Mouse (Mus musculus) right cerebral cortex, adult 2 months (tissue): ENCODE results near the gene Ccdc171.
"Not testable (repeated sequence)": the region's sequence is repeated elsewhere in the genome, so short reads cannot be mapped to it uniquely, and the experiment has no call there.

Experiments
- DNase-seq, 2 experiments: peaks; one replicate each; pipeline ENCODE4 v3.0.0; 2021 to 2022; ENCODE audit warnings: low spot score in 2 of 2

Gene Ccdc171

GRCm38 (mm10) chr4:83525690-83526055 lies 328 bp downstream of the Ccdc171 start:
- DNase-seq: peak in 1 of 2 experiments; percentile 47

GRCm38 (mm10) chr4:83526270-83526987 lies 1.1 kb downstream of the Ccdc171 start:
- DNase-seq: no peak

- no peak for DNase-seq
These were observed 1.6 kb downstream of the Ccdc171 start for GRCm38 (mm10) chr4:83526988-83527334.

- no peak for DNase-seq
These were observed 2.6 kb downstream of the Ccdc171 start for GRCm38 (mm10) chr4:83527921-83528320.

- not testable (repeated sequence) for DNase-seq
These were observed 4.7 kb downstream of the Ccdc171 start for GRCm38 (mm10) chr4:83530060-83530459.

GRCm38 (mm10) chr4:83533168-83533911 lies 8.0 kb downstream of the Ccdc171 start:
- DNase-seq: no peak

GRCm38 (mm10) chr4:83534024-83534423 lies 8.7 kb downstream of the Ccdc171 start:
- no peak for DNase-seq

- peak; percentile 51 to 57 for DNase-seq
These were observed 24.2 kb downstream of the Ccdc171 start for GRCm38 (mm10) chr4:83549501-83549900.

- DNase-seq: no peak
These were observed 42.1 kb downstream of the Ccdc171 start for GRCm38 (mm10) chr4:83567190-83568113.

GRCm38 (mm10) chr4:83568145-83568544 lies 42.8 kb downstream of the Ccdc171 start:
- not testable (repeated sequence) for DNase-seq

- DNase-seq: no peak
These were observed 45.2 kb downstream of the Ccdc171 start for GRCm38 (mm10) chr4:83570569-83570968.

GRCm38 (mm10) chr4:83571033-83571432 lies 45.7 kb downstream of the Ccdc171 start:
- no peak for DNase-seq

- DNase-seq: no peak
These were observed 47.2 kb downstream of the Ccdc171 start for GRCm38 (mm10) chr4:83572521-83572920.

GRCm38 (mm10) chr4:83576315-83576714 lies 51.0 kb downstream of the Ccdc171 start:
- DNase-seq: no peak

GRCm38 (mm10) chr4:83580157-83580556 lies 54.8 kb downstream of the Ccdc171 start:
- DNase-seq: no peak

- no peak for DNase-seq
These were observed 62.2 kb downstream of the Ccdc171 start for GRCm38 (mm10) chr4:83587563-83587962.

- DNase-seq: no peak
These were observed 71.1 kb downstream of the Ccdc171 start for GRCm38 (mm10) chr4:83596486-83596885.

GRCm38 (mm10) chr4:83611111-83611510 lies 85.8 kb downstream of the Ccdc171 start:
- DNase-seq: no peak

- DNase-seq: not testable (repeated sequence)
These were observed 97.8 kb downstream of the Ccdc171 start for GRCm38 (mm10) chr4:83623021-83623711.

- no peak for DNase-seq
These were observed 98.4 kb downstream of the Ccdc171 start for GRCm38 (mm10) chr4:83623732-83624131.

- DNase-seq: no peak
These were observed 126.1 kb downstream of the Ccdc171 start for GRCm38 (mm10) chr4:83651453-83651852.

GRCm38 (mm10) chr4:83655396-83655795 lies 130.1 kb downstream of the Ccdc171 start:
- DNase-seq: no peak
